Mouse (Mus musculus) forebrain, postnatal 0 days (tissue): ENCODE results near the gene Gm21876. TPM values are rescaled to one million over a fixed set of nuclear protein-coding genes. Genes with fewer than 3 reads are reported as not detected.
"Not testable (repeated sequence)": the region's sequence is repeated elsewhere in the genome, so short reads cannot be mapped to it uniquely, and the experiment has no call there.

ENCODE experiments used
- ATAC-seq: fragments of 200-750 bp; cut with Nextera tagmentation; 2 replicates; pipeline ENCODE4 v1.8.0; 2017; ENCODE audit warnings: mild to moderate bottlenecking, moderate library complexity
- DNase-seq: peaks from one replicate; pipeline ENCODE4 v3.0.0-alpha.2; 2015
- H3K27ac ChIP-seq: fragments of 300-500 bp; sonication (generic); 2 replicates; pipeline ENCODE4 v1.5.1; 2014; ENCODE audit warnings: low read depth, mild to moderate bottlenecking, antibody characterized with exemption, low read length, moderate library complexity, mixed read lengths
- H3K27me3 ChIP-seq: fragments of 300-500 bp; sonication (generic); 2 replicates; pipeline ENCODE4 v1.6.1; 2014; ENCODE audit warnings: mild to moderate bottlenecking, low read length, mixed read lengths; ENCODE audit not compliant: insufficient read depth
- H3K36me3 ChIP-seq: fragments of 300-500 bp; sonication (generic); 2 replicates; pipeline ENCODE4 v1.6.1; 2014; ENCODE audit warnings: mild to moderate bottlenecking, moderate library complexity; ENCODE audit not compliant: insufficient read depth
- H3K4me1 ChIP-seq: fragments of 300-500 bp; sonication (generic); 2 replicates; pipeline ENCODE4 v1.6.1; 2014; ENCODE audit warnings: antibody characterized with exemption; ENCODE audit not compliant: insufficient read depth
- H3K4me2 ChIP-seq: fragments of 300-500 bp; sonication (generic); 2 replicates; pipeline ENCODE4 v1.6.1; 2014; ENCODE audit warnings: low read depth, mild to moderate bottlenecking, moderate library complexity
- H3K4me3 ChIP-seq: fragments of 300-500 bp; sonication (generic); 2 replicates; pipeline ENCODE4 v1.5.1; 2014; ENCODE audit warnings: low read depth, low read length, mixed read lengths
- H3K9ac ChIP-seq: fragments of 300-500 bp; sonication (generic); 2 replicates; pipeline ENCODE4 v1.6.1; 2014; ENCODE audit warnings: mild to moderate bottlenecking
- H3K9me3 ChIP-seq: fragments of 300-500 bp; sonication (generic); 2 replicates; pipeline ENCODE4 v1.6.1; 2016; ENCODE audit warnings: low read length
- CTCF ChIP-seq: sonication (generic); IDR thresholded peaks from 2 replicates; pipeline ENCODE4 v1.5.1; 2016; ENCODE audit warnings: antibody characterized with exemption, control low read depth, low read depth
- WGBS: fragments of 180-500 bp; shearing (Covaris S2); extraction: QIAGEN DNeasy Blood & Tissue Kit; methylation state at CpG from one replicate; pipeline ENCODE4 v1.1.7; 2014; 5-methylcytosine and 5-hydroxymethylcytosine counted together
- polyA plus RNA-seq: library from polyadenylated mRNA; unstranded; fragments of >200 nt; fragmentation: Nextera tagmentation; extraction: Ambion mirVana; gene quantifications from 2 replicates; pipeline ENCODE4 v1.2.1, GENCODE M21; 2015
- total RNA-seq: library from RNA; depleted of rRNA; stranded (reverse); fragments of >200 nt; gene quantifications from 2 replicates; pipeline ENCODE4 v1.2.3, GENCODE M21; 2014; rRNA removed

The Gm21876 gene
- total RNA-seq, result not detected in 2 replicates
- polyA plus RNA-seq, result not detected in 2 replicates

GRCm38 (mm10) chrX:21175553-21175952 lies at the start of gene Gm21876:
Gene Gm21876 (minus strand): TSS chrX:21175653.
- Histone ChIP-seq H3K4me1 (no peaks in the 10 kb centered on the region), H3K4me2 (no peak within 1 kb of the TSS), H3K9ac (no peak within 1 kb of the TSS), H3K9me3 (no peaks in the 10 kb centered on the region), H3K36me3 (no peaks in the 10 kb centered on the region), H3K27ac (no peak within 1 kb of the TSS), H3K27me3 (no peaks in the 10 kb centered on the region), H3K4me3 (no peak within 1 kb of the TSS)
- WGBS, result 74% methylated on average over 3 of the region's 3 CpGs
- no peak for TF ChIP-seq CTCF
- ATAC-seq (no peak), DNase-seq (no peak)

GRCm38 (mm10) chrX:21220422-21220821 lies 45.0 kb upstream of the Gm21876 start:
- Histone ChIP-seq H3K36me3 (no peaks in the 10 kb centered on the region), H3K27ac (no peak overlapping the region), H3K9me3 (no peaks in the 10 kb centered on the region), H3K4me2 (no peak overlapping the region), H3K27me3 (no peaks in the 10 kb centered on the region), H3K9ac (no peak overlapping the region), H3K4me3 (no peak overlapping the region), H3K4me1 (no peaks in the 10 kb centered on the region)
- ATAC-seq (no peak), DNase-seq (no peak)
- 65% methylated on average over 3 of the region's 3 CpGs for WGBS
- TF ChIP-seq CTCF, result no peak

- WGBS, result 91% methylated on average over 24 of the region's 25 CpGs
- not testable (repeated sequence) for H3K4me3 ChIP-seq, H3K27me3 ChIP-seq, ATAC-seq, H3K9me3 ChIP-seq, H3K36me3 ChIP-seq, H3K9ac ChIP-seq, DNase-seq, H3K4me1 ChIP-seq, H3K4me2 ChIP-seq, H3K27ac ChIP-seq
These were observed 28.8 kb downstream of the Gm21876 start for GRCm38 (mm10) chrX:21146675-21147074.

Other genes starting within 250 kb of the Gm21876 start
- gene Cfp, start 244.1 kb downstream of the Gm21876 start, total RNA-seq, result 5.5 and 7.5 TPM in 2 replicates
- 2.7 and 2.9 TPM in 2 replicates for gene Cfp, start 244.1 kb downstream of the Gm21876 start, polyA plus RNA-seq
- 40.1 and 45.9 TPM in 2 replicates for gene Elk1, start 225.0 kb downstream of the Gm21876 start, total RNA-seq
- gene Elk1, start 225.0 kb downstream of the Gm21876 start, polyA plus RNA-seq, result 25.9 and 27.1 TPM in 2 replicates
- 10.0 and 17.2 TPM in 2 replicates for gene Uxt, start 213.6 kb downstream of the Gm21876 start, total RNA-seq
- 30.2 and 36.7 TPM in 2 replicates for gene Uxt, start 213.6 kb downstream of the Gm21876 start, polyA plus RNA-seq
- 13.1 and 13.6 TPM in 2 replicates for gene Zfp182, start 113.3 kb downstream of the Gm21876 start, total RNA-seq
- 4.3 and 5.0 TPM in 2 replicates for gene Zfp182, start 113.3 kb downstream of the Gm21876 start, polyA plus RNA-seq
- not detected in 2 replicates for gene Spaca5, start 107.2 kb downstream of the Gm21876 start, total RNA-seq
- gene Spaca5, start 107.2 kb downstream of the Gm21876 start, polyA plus RNA-seq, result not detected in 2 replicates
- gene Zfp300, start 86.1 kb downstream of the Gm21876 start, total RNA-seq, result 4.2 and 9.9 TPM in 2 replicates
- gene Zfp300, start 86.1 kb downstream of the Gm21876 start, polyA plus RNA-seq, result 1.5 and 2.8 TPM in 2 replicates
- not detected in 2 replicates for gene Ssxa1, start 59.8 kb downstream of the Gm21876 start, total RNA-seq
- gene Ssxa1, start 59.8 kb downstream of the Gm21876 start, polyA plus RNA-seq, result not detected in 2 replicates